Mouse (Mus musculus): Measurements from ENCODE around the gene Tmprss4.

Gene Tmprss4

GRCm38 (mm10) chr9:45203797-45204410 is at the start of gene Tmprss4:
Tmprss4 (minus strand) TSS chr9:45204092.
- peak in 1 of 2 experiments; percentile 43 for DNase-seq

- no peak for DNase-seq
Measured at GRCm38 (mm10) chr9:45252395-45252794, 48.5 kb upstream of the Tmprss4 start.

- no peak for DNase-seq
Measured at GRCm38 (mm10) chr9:45251990-45252389, 48.1 kb upstream of the Tmprss4 start.

GRCm38 (mm10) chr9:45251281-45251680 is 47.4 kb upstream of the Tmprss4 start:
- peak in 1 of 2 experiments; percentile 19 for DNase-seq

GRCm38 (mm10) chr9:45250306-45250705 is 46.4 kb upstream of the Tmprss4 start:
- DNase-seq = peak in 1 of 2 experiments; percentile 6

- no peak for DNase-seq
Measured at GRCm38 (mm10) chr9:45247536-45247935, 43.6 kb upstream of the Tmprss4 start.

GRCm38 (mm10) chr9:45246060-45246459 is 42.2 kb upstream of the Tmprss4 start:
- DNase-seq = no peak

GRCm38 (mm10) chr9:45245432-45245831 is 41.5 kb upstream of the Tmprss4 start:
- DNase-seq = no peak

GRCm38 (mm10) chr9:45241397-45241796 is 37.5 kb upstream of the Tmprss4 start:
- DNase-seq = no peak

GRCm38 (mm10) chr9:45236744-45237143 is 32.9 kb upstream of the Tmprss4 start:
- no peak for DNase-seq

GRCm38 (mm10) chr9:45235668-45236227 is 31.9 kb upstream of the Tmprss4 start:
- DNase-seq = no peak

GRCm38 (mm10) chr9:45229359-45229758 is 25.5 kb upstream of the Tmprss4 start:
- no peak for DNase-seq

GRCm38 (mm10) chr9:45221567-45221966 is 17.7 kb upstream of the Tmprss4 start:
- peak; percentile 89 to 97 for DNase-seq

GRCm38 (mm10) chr9:45219644-45220043 is 15.8 kb upstream of the Tmprss4 start:
- no peak for DNase-seq

GRCm38 (mm10) chr9:45215526-45216179 is 11.8 kb upstream of the Tmprss4 start:
- peak in 1 of 2 experiments; percentile 55 for DNase-seq

- peak in 1 of 2 experiments; percentile 48 for DNase-seq
Measured at GRCm38 (mm10) chr9:45212001-45212400, 8.1 kb upstream of the Tmprss4 start.

GRCm38 (mm10) chr9:45207015-45207743 is 3.3 kb upstream of the Tmprss4 start:
- no peak for DNase-seq

- DNase-seq = peak in 1 of 2 experiments; percentile 50
Measured at GRCm38 (mm10) chr9:45206121-45206520, 2.2 kb upstream of the Tmprss4 start.

- peak; percentile 65 to 87 for DNase-seq
Measured at GRCm38 (mm10) chr9:45205143-45205542, 1.3 kb upstream of the Tmprss4 start.

GRCm38 (mm10) chr9:45202021-45202798 is 1.7 kb downstream of the Tmprss4 start:
- DNase-seq = peak; percentile 68 to 85

GRCm38 (mm10) chr9:45201319-45201947 is 2.5 kb downstream of the Tmprss4 start:
- peak in 1 of 2 experiments; percentile 56 for DNase-seq

- no peak for DNase-seq
Measured at GRCm38 (mm10) chr9:45197549-45197948, 6.3 kb downstream of the Tmprss4 start.
